Mouse (Mus musculus): ENCODE measurements around the gene Stk26. TPM values are rescaled to one million over a fixed set of nuclear protein-coding genes. Genes with fewer than 3 reads are reported as not detected.

The Stk26 gene
- polyA plus RNA-seq, 1 experiment from 2014 or later: 9.9 TPM

DNA sequence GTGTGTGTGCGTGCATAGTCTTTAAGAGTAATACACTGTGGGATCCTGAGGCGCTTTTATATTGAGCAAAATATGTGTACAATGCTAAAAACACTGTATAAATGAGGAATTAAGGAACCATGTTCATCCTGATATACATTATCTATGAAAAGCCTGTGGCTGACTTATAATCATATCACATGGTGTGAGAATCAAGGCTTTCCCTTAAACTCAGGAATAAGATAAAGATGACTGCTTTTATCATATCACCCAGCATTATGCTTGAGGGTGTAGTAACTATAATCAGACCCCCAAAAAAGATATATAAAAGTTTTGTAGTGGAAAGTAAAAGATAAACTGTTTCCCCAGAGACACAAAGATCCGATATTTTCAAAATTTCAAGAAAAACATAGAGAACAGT lies 62.6 kb downstream of the Stk26 start:
- no peaks in the 10 kb centered on the region for H3K4me1 ChIP-seq (ENCODE audit: control insufficient read depth, insufficient read depth, low read length)
- H3K4me3 ChIP-seq (ENCODE audit: low read depth, low read length): no peak overlapping the region
- DNase-seq (ENCODE audit: low spot score) (no peak), ATAC-seq (replicated peaks; ENCODE audit: insufficient number of reproducible peaks, low FRiP score, low TSS enrichment, low read depth) (no peak)
- WGBS: 88% methylated on average over 3 of the region's 3 CpGs
- no peak overlapping the region for H3K4me2 ChIP-seq (ENCODE audit: low read depth, low read length)
- no peaks in the 10 kb centered on the region for H3K36me3 ChIP-seq (replicated peaks; ENCODE audit: control insufficient read depth, insufficient read depth, low read depth, low read length)
- H3K27me3 ChIP-seq (ENCODE audit: control insufficient read depth, insufficient read depth, low read length): no peaks in the 10 kb centered on the region
- H3K27ac ChIP-seq (replicated peaks; ENCODE audit: low read depth, low read length): no peak overlapping the region
- H3K9ac ChIP-seq (replicated peaks; ENCODE audit: low read length): no peak overlapping the region
- H3K9me3 ChIP-seq (replicated peaks; ENCODE audit: control insufficient read depth, low read length): no peaks in the 10 kb centered on the region

DNA sequence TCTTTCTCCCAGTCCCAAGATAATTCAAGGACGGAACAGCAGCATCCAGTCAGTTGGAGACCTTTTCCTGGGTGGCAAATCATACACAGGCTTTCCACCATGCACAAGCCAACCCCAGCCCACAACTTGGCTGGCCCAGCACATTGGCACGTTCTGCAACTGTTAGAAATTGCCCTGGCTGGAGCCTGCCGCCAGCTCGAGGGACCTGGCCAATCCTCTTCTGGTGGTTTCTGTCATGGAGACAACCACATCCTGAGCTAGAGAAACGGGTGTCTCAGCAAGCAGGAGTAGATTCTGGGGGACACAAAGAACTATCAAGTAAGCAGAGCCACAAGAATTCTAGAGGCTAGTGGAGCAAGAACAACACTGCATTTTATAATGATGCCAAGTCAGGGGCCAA lies 69.1 kb downstream of the Stk26 start:
- Histone ChIP-seq H3K4me2 (ENCODE audit: low read depth, low read length) (no peak overlapping the region), H3K9me3 (replicated peaks; ENCODE audit: control insufficient read depth, low read length) (no peaks in the 10 kb centered on the region), H3K36me3 (replicated peaks; ENCODE audit: control insufficient read depth, insufficient read depth, low read depth, low read length) (no peaks in the 10 kb centered on the region), H3K27me3 (ENCODE audit: control insufficient read depth, insufficient read depth, low read length) (no peaks in the 10 kb centered on the region), H3K4me3 (ENCODE audit: low read depth, low read length) (no peak overlapping the region), H3K27ac (replicated peaks; ENCODE audit: low read depth, low read length) (no peak overlapping the region), H3K4me1 (ENCODE audit: control insufficient read depth, insufficient read depth, low read length) (no peaks in the 10 kb centered on the region), H3K9ac (replicated peaks; ENCODE audit: low read length) (no peak overlapping the region)
- WGBS: 85% methylated on average over 5 of the region's 5 CpGs
- ATAC-seq (replicated peaks; ENCODE audit: insufficient number of reproducible peaks, low FRiP score, low TSS enrichment, low read depth) (no peak), DNase-seq (ENCODE audit: low spot score) (no peak)

DNA sequence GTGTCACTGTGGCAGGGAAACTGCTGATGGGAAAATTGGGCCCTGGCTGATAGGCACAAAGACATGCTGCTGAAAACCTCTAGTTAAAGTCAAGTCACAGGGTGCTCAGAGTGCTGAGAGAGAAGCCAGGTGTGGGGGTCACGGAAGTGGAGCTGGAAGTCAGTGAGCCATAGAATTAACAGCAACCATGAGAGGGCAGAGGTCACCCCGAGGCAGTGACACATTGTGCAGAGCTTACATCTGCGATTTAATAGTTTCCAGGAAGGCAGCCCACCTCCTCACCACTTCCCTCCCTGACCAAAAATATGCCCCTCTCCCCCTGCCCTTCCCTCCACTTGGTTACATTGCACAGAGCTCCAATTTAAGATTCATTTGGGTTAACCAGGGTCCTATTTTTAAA lies 76.5 kb downstream of the Stk26 start:
- Histone ChIP-seq H3K27me3 (ENCODE audit: control insufficient read depth, insufficient read depth, low read length) (no peaks in the 10 kb centered on the region), H3K4me1 (ENCODE audit: control insufficient read depth, insufficient read depth, low read length) (no peaks in the 10 kb centered on the region), H3K4me3 (ENCODE audit: low read depth, low read length) (no peak overlapping the region), H3K36me3 (replicated peaks; ENCODE audit: control insufficient read depth, insufficient read depth, low read depth, low read length) (no peaks in the 10 kb centered on the region), H3K9me3 (replicated peaks; ENCODE audit: control insufficient read depth, low read length) (no peaks in the 10 kb centered on the region), H3K4me2 (ENCODE audit: low read depth, low read length) (no peak overlapping the region), H3K9ac (replicated peaks; ENCODE audit: low read length) (no peak overlapping the region), H3K27ac (replicated peaks; ENCODE audit: low read depth, low read length) (no peak overlapping the region)
- 36% methylated on average over 3 of the region's 3 CpGs for whole genome bisulfite sequencing
- DNase-seq (ENCODE audit: low spot score) (peak; percentile 50), ATAC-seq (replicated peaks; ENCODE audit: insufficient number of reproducible peaks, low FRiP score, low TSS enrichment, low read depth) (no peak)

DNA sequence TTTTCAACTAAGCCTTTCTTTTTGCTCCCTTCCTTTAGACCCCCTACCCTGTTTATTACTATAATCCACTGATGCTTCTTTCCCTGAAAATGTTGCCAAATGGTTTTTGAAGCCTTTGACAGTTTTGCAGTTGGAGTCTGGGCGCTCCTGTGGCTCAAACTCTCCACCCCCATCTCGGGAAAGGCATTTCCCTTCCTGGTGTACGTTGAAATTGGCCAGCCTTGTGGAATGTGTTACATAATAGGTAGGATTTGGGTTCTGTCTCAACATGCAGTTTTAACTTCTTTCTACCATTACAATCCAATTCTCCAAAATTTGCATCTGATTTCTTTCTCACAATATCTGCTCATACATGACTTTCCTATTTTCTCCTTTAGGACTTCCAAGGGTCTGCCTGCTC lies 77.9 kb downstream of the Stk26 start:
- H3K9ac ChIP-seq (replicated peaks; ENCODE audit: low read length): no peak overlapping the region

DNA sequence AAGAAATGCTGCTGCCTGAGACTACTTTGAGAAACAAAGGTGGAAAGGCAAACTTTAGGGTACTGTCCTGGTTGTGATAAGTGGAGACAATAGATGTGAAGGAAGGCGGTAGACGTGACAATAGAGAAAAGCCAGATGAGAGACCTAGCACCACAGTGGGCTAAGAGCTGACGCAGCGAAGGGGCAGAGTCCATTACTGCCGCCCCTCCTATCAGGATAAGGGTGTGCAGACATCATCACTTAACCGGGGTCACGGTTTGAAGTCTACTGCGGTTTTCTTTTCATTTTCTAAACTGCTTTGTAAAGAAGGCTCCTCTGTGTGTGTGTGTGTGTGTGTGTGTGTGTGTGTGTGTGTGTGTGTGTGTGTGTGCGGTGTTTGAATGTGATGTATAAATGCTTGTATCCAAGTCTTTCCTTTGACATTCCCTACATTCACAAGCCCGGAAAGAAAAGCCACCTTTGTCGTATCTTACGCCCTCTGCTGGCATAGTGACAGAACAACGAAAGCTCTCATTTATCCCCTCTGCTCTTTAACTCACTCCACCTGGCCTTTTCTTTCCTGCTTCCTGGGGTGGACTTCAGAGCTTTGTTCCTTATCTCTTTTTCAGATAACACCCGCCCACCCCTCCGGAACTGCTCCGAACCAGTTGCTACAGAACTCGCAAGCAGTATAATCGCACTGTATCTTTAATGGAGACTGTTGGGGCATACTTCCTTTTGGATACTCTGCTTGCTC lies 84.0 kb downstream of the Stk26 start:
- H3K36me3 ChIP-seq (replicated peaks; ENCODE audit: control insufficient read depth, insufficient read depth, low read depth, low read length): no peaks in the 10 kb centered on the region
- H3K4me1 ChIP-seq (ENCODE audit: control insufficient read depth, insufficient read depth, low read length): no peaks in the 10 kb centered on the region
- 42% methylated on average over 17 of the region's 18 CpGs for WGBS
- DNase-seq (ENCODE audit: low spot score): peak; percentile 57
- H3K9me3 ChIP-seq (replicated peaks; ENCODE audit: control insufficient read depth, low read length): no peaks in the 10 kb centered on the region
- H3K27me3 ChIP-seq (ENCODE audit: control insufficient read depth, insufficient read depth, low read length): no peaks in the 10 kb centered on the region
- no peak overlapping the region for H3K27ac ChIP-seq (replicated peaks; ENCODE audit: low read depth, low read length)
- no peak overlapping the region for H3K9ac ChIP-seq (replicated peaks; ENCODE audit: low read length)
- no peak for ATAC-seq (replicated peaks; ENCODE audit: insufficient number of reproducible peaks, low FRiP score, low TSS enrichment, low read depth)
- H3K4me3 ChIP-seq (ENCODE audit: low read depth, low read length): no peak overlapping the region
- no peak overlapping the region for H3K4me2 ChIP-seq (ENCODE audit: low read depth, low read length)

More for the DNA sequence above, 77.9 kb downstream of the Stk26 start:
- no peak overlapping the region for H3K4me3 ChIP-seq (ENCODE audit: low read depth, low read length)
- ATAC-seq (replicated peaks; ENCODE audit: insufficient number of reproducible peaks, low FRiP score, low TSS enrichment, low read depth) (no peak), DNase-seq (ENCODE audit: low spot score) (peak; percentile 11)
- H3K4me2 ChIP-seq (ENCODE audit: low read depth, low read length): no peak overlapping the region
- no peak overlapping the region for H3K27ac ChIP-seq (replicated peaks; ENCODE audit: low read depth, low read length)
- H3K9me3 ChIP-seq (replicated peaks; ENCODE audit: control insufficient read depth, low read length): no peaks in the 10 kb centered on the region
- WGBS: 21% methylated on average over 3 of the region's 3 CpGs
- H3K4me1 ChIP-seq (ENCODE audit: control insufficient read depth, insufficient read depth, low read length): no peaks in the 10 kb centered on the region
- no peaks in the 10 kb centered on the region for H3K36me3 ChIP-seq (replicated peaks; ENCODE audit: control insufficient read depth, insufficient read depth, low read depth, low read length)
- H3K27me3 ChIP-seq (ENCODE audit: control insufficient read depth, insufficient read depth, low read length): no peaks in the 10 kb centered on the region

DNA sequence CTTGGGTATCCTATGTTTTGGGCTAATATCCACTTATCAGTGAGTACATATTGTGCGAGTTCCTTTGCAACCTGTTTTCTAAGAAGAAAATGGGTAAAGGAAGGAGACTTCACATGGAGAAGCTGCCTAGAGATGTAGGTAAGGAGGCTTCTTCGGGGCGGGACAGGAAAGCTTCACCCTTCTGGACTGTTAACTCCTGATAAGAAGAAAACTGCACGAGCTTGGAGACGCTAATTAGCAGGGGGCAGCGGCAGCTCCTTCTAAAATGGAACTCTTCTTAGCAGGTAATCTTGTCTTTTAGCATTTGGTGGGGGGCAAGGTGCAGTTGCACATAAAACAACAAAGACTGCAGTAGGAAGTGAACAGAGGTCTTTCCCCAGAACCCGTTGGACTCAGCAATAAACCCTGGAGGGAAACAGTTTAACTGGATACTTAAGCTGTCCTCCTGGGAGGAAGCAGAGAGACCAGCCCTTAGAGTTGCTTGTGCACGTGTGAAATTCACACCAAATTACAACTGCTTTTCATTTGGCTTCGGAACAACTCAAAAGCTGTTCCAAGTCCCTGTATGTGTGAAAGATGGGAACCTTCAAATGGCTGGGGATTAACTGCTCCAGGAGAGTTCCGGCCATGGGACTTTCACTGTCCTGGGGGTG lies 86.2 kb downstream of the Stk26 start:
- Histone ChIP-seq H3K9me3 (replicated peaks; ENCODE audit: control insufficient read depth, low read length) (no peaks in the 10 kb centered on the region), H3K4me1 (ENCODE audit: control insufficient read depth, insufficient read depth, low read length) (no peaks in the 10 kb centered on the region), H3K4me2 (ENCODE audit: low read depth, low read length) (no peak overlapping the region), H3K9ac (replicated peaks; ENCODE audit: low read length) (no peak overlapping the region), H3K36me3 (replicated peaks; ENCODE audit: control insufficient read depth, insufficient read depth, low read depth, low read length) (no peaks in the 10 kb centered on the region), H3K27me3 (ENCODE audit: control insufficient read depth, insufficient read depth, low read length) (no peaks in the 10 kb centered on the region), H3K4me3 (ENCODE audit: low read depth, low read length) (no peak overlapping the region), H3K27ac (replicated peaks; ENCODE audit: low read depth, low read length) (no peak overlapping the region)
- ATAC-seq (replicated peaks; ENCODE audit: insufficient number of reproducible peaks, low FRiP score, low TSS enrichment, low read depth) (no peak), DNase-seq (ENCODE audit: low spot score) (peak; percentile 12)
- WGBS: 59% methylated on average over 10 of the region's 10 CpGs

DNA sequence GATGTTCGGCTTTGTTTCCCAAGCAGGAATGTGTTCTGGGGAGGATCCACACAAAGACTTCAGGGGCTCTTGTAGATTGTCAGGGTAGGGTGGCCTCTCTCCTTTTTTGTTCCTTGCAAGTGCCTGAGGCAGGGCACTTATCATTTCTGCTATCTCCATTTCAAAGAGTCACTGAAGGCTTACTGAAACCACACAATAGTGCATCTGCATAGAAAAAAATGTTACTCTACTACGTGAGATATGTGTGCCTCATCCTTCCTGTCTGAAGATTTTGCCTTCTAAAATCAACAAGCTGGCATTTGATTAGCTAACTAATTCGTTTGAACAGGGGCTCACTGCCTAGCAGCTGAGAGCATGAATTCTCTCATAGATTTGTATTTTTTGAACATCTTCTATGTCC lies 89.5 kb downstream of the Stk26 start:
- ATAC-seq (replicated peaks; ENCODE audit: insufficient number of reproducible peaks, low FRiP score, low TSS enrichment, low read depth) (no peak), DNase-seq (ENCODE audit: low spot score) (no peak)
- Histone ChIP-seq H3K4me1 (ENCODE audit: control insufficient read depth, insufficient read depth, low read length) (no peaks in the 10 kb centered on the region), H3K4me2 (ENCODE audit: low read depth, low read length) (no peak overlapping the region), H3K4me3 (ENCODE audit: low read depth, low read length) (no peak overlapping the region), H3K27ac (replicated peaks; ENCODE audit: low read depth, low read length) (no peak overlapping the region), H3K27me3 (ENCODE audit: control insufficient read depth, insufficient read depth, low read length) (no peaks in the 10 kb centered on the region), H3K9ac (replicated peaks; ENCODE audit: low read length) (no peak overlapping the region), H3K9me3 (replicated peaks; ENCODE audit: control insufficient read depth, low read length) (no peaks in the 10 kb centered on the region), H3K36me3 (replicated peaks; ENCODE audit: control insufficient read depth, insufficient read depth, low read depth, low read length) (no peaks in the 10 kb centered on the region)
- WGBS: 42% methylated on average over 3 of the region's 3 CpGs

DNA sequence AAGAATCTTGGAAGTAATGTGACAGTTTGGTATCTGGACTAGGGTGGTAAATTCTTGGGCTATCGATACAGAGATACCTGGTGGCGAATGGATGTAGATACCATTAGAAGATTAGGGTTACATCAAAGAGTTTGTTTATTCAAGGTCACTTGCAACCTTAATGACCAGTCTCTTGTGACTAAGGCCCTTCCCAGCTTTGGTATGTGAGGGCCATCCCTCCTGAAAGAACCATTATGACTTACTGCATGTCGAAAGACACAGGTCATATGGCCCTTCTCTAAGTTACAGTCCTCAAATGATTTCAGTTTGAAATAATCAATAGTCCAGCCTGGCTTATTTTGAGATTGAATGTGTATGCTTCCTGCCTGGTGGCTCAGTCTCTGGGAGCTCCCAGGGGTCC lies 96.3 kb downstream of the Stk26 start:
- no peaks in the 10 kb centered on the region for H3K36me3 ChIP-seq (replicated peaks; ENCODE audit: control insufficient read depth, insufficient read depth, low read depth, low read length)
- DNase-seq (ENCODE audit: low spot score) (no peak), ATAC-seq (replicated peaks; ENCODE audit: insufficient number of reproducible peaks, low FRiP score, low TSS enrichment, low read depth) (no peak)
- H3K4me1 ChIP-seq (ENCODE audit: control insufficient read depth, insufficient read depth, low read length): no peaks in the 10 kb centered on the region
- H3K27me3 ChIP-seq (ENCODE audit: control insufficient read depth, insufficient read depth, low read length): no peaks in the 10 kb centered on the region
- no peak overlapping the region for H3K4me2 ChIP-seq (ENCODE audit: low read depth, low read length)
- no peak overlapping the region for H3K9ac ChIP-seq (replicated peaks; ENCODE audit: low read length)
- H3K4me3 ChIP-seq (ENCODE audit: low read depth, low read length): no peak overlapping the region
- H3K27ac ChIP-seq (replicated peaks; ENCODE audit: low read depth, low read length): no peak overlapping the region
- WGBS: 86% methylated on average over 3 of the region's 3 CpGs
- no peaks in the 10 kb centered on the region for H3K9me3 ChIP-seq (replicated peaks; ENCODE audit: control insufficient read depth, low read length)
